Mouse (Mus musculus) spleen, postnatal 0 days (tissue): Measurements from ENCODE around the gene Piwil4. TPM values are rescaled to one million over a fixed set of nuclear protein-coding genes. Genes with fewer than 3 reads are reported as not detected.

Experiments
- polyA plus RNA-seq: library from polyadenylated mRNA; unstranded; fragments of >200 nt; fragmentation: Nextera tagmentation; extraction: Ambion mirVana; gene quantifications from 2 replicates; pipeline ENCODE4 v1.2.1, GENCODE M21; 2015

Piwil4 gene
- 0.11 and 0.22 TPM in 2 replicates for polyA plus RNA-seq

GRCm38 (mm10) chr9:14740151-14740924, at the start of gene Piwil4:
Piwil4 (minus strand) TSS chr9:14740733.

GRCm38 (mm10) chr9:14784039-14785002, 43.8 kb upstream of the Piwil4 start, which contains the start of the genes Mre11a and Ankrd49:
Mre11a (plus strand) TSS chr9:14784654.
Ankrd49 (minus strand) TSS chr9:14784856.

GRCm38 (mm10) chr9:14770803-14771471, 30.4 kb upstream of the Piwil4 start, which contains the start of gene 1700012B09Rik:
1700012B09Rik (minus strand) TSS chr9:14771030.

GRCm38 (mm10) chr9:14752001-14752522, 11.5 kb upstream of the Piwil4 start, which contains the start of gene Fut4:
Fut4 (minus strand) TSS chr9:14752393.

Other genes starting within 250 kb of the Piwil4 start
- 0.17 and 0.18 TPM in 2 replicates for gene Kdm4d, start 240.3 kb downstream of the Piwil4 start, polyA plus RNA-seq
- gene Cwc15, start 240.1 kb downstream of the Piwil4 start, polyA plus RNA-seq, result 104 and 106 TPM in 2 replicates
- gene Amotl1, start 95.7 kb downstream of the Piwil4 start, polyA plus RNA-seq, result 2.7 and 3.6 TPM in 2 replicates
- 1.6 TPM in 2 replicates for gene Fut4, start 11.7 kb upstream of the Piwil4 start, polyA plus RNA-seq
- not detected in 2 replicates for gene 1700012B09Rik, start 30.3 kb upstream of the Piwil4 start, polyA plus RNA-seq
- 18.6 and 18.8 TPM in 2 replicates for gene Mre11a, start 43.9 kb upstream of the Piwil4 start, polyA plus RNA-seq
- gene Ankrd49, start 44.1 kb upstream of the Piwil4 start, polyA plus RNA-seq, result 36.7 and 37.3 TPM in 2 replicates
- 0.12 TPM in 1 of 2 replicates, not detected in the other for gene Gpr83, start 119.5 kb upstream of the Piwil4 start, polyA plus RNA-seq
- gene Izumo1r, start 163.2 kb upstream of the Piwil4 start, polyA plus RNA-seq, result 0.27 TPM in 1 of 2 replicates, not detected in the other